Mouse (Mus musculus) liver, embryonic 14.5 days (tissue): ENCODE measurements around the gene Kcnq4.

ENCODE experiments used
- CTCF ChIP-seq: IDR thresholded peaks from 2 replicates; pipeline ENCODE4 v1.5.1; 2016; ENCODE audit warnings: antibody characterized with exemption, low read depth, control low read depth
- EP300 ChIP-seq: IDR thresholded peaks from 2 replicates; pipeline ENCODE4 v1.6.1; 2016; ENCODE audit warnings: antibody characterized with exemption, low read depth

GRCm38 (mm10) chr4:120730574-120730973 lies 17.8 kb downstream of the Kcnq4 start:
- TF ChIP-seq CTCF = no peak
- TF ChIP-seq EP300 = no peak
